Mouse (Mus musculus): Measurements from ENCODE around the gene Hydin. TPM values are rescaled to one million over a fixed set of nuclear protein-coding genes. Genes with fewer than 3 reads are reported as not detected.

Hydin gene
- polyA plus RNA-seq, 2 experiments = 0.01 TPM; not detected in 1

- H3K27ac ChIP-seq (replicated peaks; ENCODE audit: low read depth, low read length) = no peak overlapping the region
- H3K9me3 ChIP-seq (ENCODE audit: control insufficient read depth, low read length) = no peaks in the 10 kb centered on the region
- DNase-seq (ENCODE audit: low spot score) = no peak
- H3K9ac ChIP-seq (ENCODE audit: low read depth, low read length, severe bottlenecking) = no peak overlapping the region
- H3K27me3 ChIP-seq (ENCODE audit: control insufficient read depth, insufficient read depth, low read length) = no peaks in the 10 kb centered on the region
- no peak for ATAC-seq (ENCODE audit: low FRiP score, low read depth)
- H3K4me1 ChIP-seq (ENCODE audit: control insufficient read depth, insufficient read depth, low read length) = no peaks in the 10 kb centered on the region
- no peaks in the 10 kb centered on the region for H3K36me3 ChIP-seq (ENCODE audit: control insufficient read depth, insufficient read depth, low read length)
- no peak for TF ChIP-seq POLR2A (IDR thresholded peaks at IDR 0.05; ENCODE audit: borderline replicate concordance, extremely low read depth, insufficient read depth, insufficient read length)
- H3K4me2 ChIP-seq (replicated peaks; ENCODE audit: low read depth, low read length, severe bottlenecking) = no peak overlapping the region
- no peak overlapping the region for H3K4me3 ChIP-seq (replicated peaks; ENCODE audit: low read length)
- 62% methylated on average over 7 of the region's 7 CpGs for WGBS
Observed at GRCm38 (mm10) chr8:110333376-110333775, 66.6 kb downstream of the Hydin start.

- ATAC-seq (ENCODE audit: low FRiP score, low read depth) (no peak), DNase-seq (ENCODE audit: low spot score) (no peak)
- Histone ChIP-seq H3K9ac (ENCODE audit: low read depth, low read length, severe bottlenecking) (no peak overlapping the region), H3K27ac (replicated peaks; ENCODE audit: low read depth, low read length) (no peak overlapping the region), H3K36me3 (ENCODE audit: control insufficient read depth, insufficient read depth, low read length) (no peaks in the 10 kb centered on the region), H3K4me1 (ENCODE audit: control insufficient read depth, insufficient read depth, low read length) (no peaks in the 10 kb centered on the region), H3K4me3 (replicated peaks; ENCODE audit: low read length) (no peak overlapping the region), H3K4me2 (replicated peaks; ENCODE audit: low read depth, low read length, severe bottlenecking) (no peak overlapping the region), H3K27me3 (ENCODE audit: control insufficient read depth, insufficient read depth, low read length) (no peaks in the 10 kb centered on the region), H3K9me3 (ENCODE audit: control insufficient read depth, low read length) (no peaks in the 10 kb centered on the region)
- WGBS = 68% methylated on average over 2 of the region's 2 CpGs
- TF ChIP-seq POLR2A (IDR thresholded peaks at IDR 0.05; ENCODE audit: borderline replicate concordance, extremely low read depth, insufficient read depth, insufficient read length) = no peak
Observed at GRCm38 (mm10) chr8:110339447-110339846, 72.7 kb downstream of the Hydin start.

- Histone ChIP-seq H3K27me3 (ENCODE audit: control insufficient read depth, insufficient read depth, low read length) (no peaks in the 10 kb centered on the region), H3K4me3 (replicated peaks; ENCODE audit: low read length) (no peak overlapping the region), H3K36me3 (ENCODE audit: control insufficient read depth, insufficient read depth, low read length) (no peaks in the 10 kb centered on the region), H3K4me2 (replicated peaks; ENCODE audit: low read depth, low read length, severe bottlenecking) (no peak overlapping the region), H3K27ac (replicated peaks; ENCODE audit: low read depth, low read length) (no peak overlapping the region), H3K9me3 (ENCODE audit: control insufficient read depth, low read length) (no peaks in the 10 kb centered on the region), H3K9ac (ENCODE audit: low read depth, low read length, severe bottlenecking) (no peak overlapping the region), H3K4me1 (ENCODE audit: control insufficient read depth, insufficient read depth, low read length) (no peaks in the 10 kb centered on the region)
- 73% methylated on average over 12 of the region's 12 CpGs for WGBS
- ATAC-seq (ENCODE audit: low FRiP score, low read depth) = no peak
- no peak for DNase-seq (ENCODE audit: low spot score)
- no peak for TF ChIP-seq POLR2A (IDR thresholded peaks at IDR 0.05; ENCODE audit: borderline replicate concordance, extremely low read depth, insufficient read depth, insufficient read length)
Observed at GRCm38 (mm10) chr8:110340090-110340703, 73.4 kb downstream of the Hydin start.

- WGBS = 75% methylated on average over 12 of the region's 12 CpGs
- H3K27ac ChIP-seq (replicated peaks; ENCODE audit: low read depth, low read length) = no peak overlapping the region
- H3K4me2 ChIP-seq (replicated peaks; ENCODE audit: low read depth, low read length, severe bottlenecking) = no peak overlapping the region
- no peaks in the 10 kb centered on the region for H3K27me3 ChIP-seq (ENCODE audit: control insufficient read depth, insufficient read depth, low read length)
- H3K4me3 ChIP-seq (replicated peaks; ENCODE audit: low read length) = no peak overlapping the region
- H3K4me1 ChIP-seq (ENCODE audit: control insufficient read depth, insufficient read depth, low read length) = no peaks in the 10 kb centered on the region
- no peak overlapping the region for H3K9ac ChIP-seq (ENCODE audit: low read depth, low read length, severe bottlenecking)
- DNase-seq (ENCODE audit: low spot score) (no peak), ATAC-seq (ENCODE audit: low FRiP score, low read depth) (no peak)
- H3K36me3 ChIP-seq (ENCODE audit: control insufficient read depth, insufficient read depth, low read length) = no peaks in the 10 kb centered on the region
- TF ChIP-seq POLR2A (IDR thresholded peaks at IDR 0.05; ENCODE audit: borderline replicate concordance, extremely low read depth, insufficient read depth, insufficient read length) = no peak
- H3K9me3 ChIP-seq (ENCODE audit: control insufficient read depth, low read length) = no peaks in the 10 kb centered on the region
Observed at GRCm38 (mm10) chr8:110345697-110346394, 79.1 kb downstream of the Hydin start.

- Histone ChIP-seq H3K4me1 (ENCODE audit: control insufficient read depth, insufficient read depth, low read length) (no peaks in the 10 kb centered on the region), H3K27ac (replicated peaks; ENCODE audit: low read depth, low read length) (no peak overlapping the region), H3K27me3 (ENCODE audit: control insufficient read depth, insufficient read depth, low read length) (no peaks in the 10 kb centered on the region), H3K9ac (ENCODE audit: low read depth, low read length, severe bottlenecking) (no peak overlapping the region), H3K36me3 (ENCODE audit: control insufficient read depth, insufficient read depth, low read length) (no peaks in the 10 kb centered on the region), H3K4me3 (replicated peaks; ENCODE audit: low read length) (no peak overlapping the region), H3K9me3 (ENCODE audit: control insufficient read depth, low read length) (no peaks in the 10 kb centered on the region), H3K4me2 (replicated peaks; ENCODE audit: low read depth, low read length, severe bottlenecking) (no peak overlapping the region)
- DNase-seq (ENCODE audit: low spot score) (no peak), ATAC-seq (ENCODE audit: low FRiP score, low read depth) (no peak)
- WGBS = 100% methylated on average over 1 of the region's 1 CpGs
- TF ChIP-seq POLR2A (IDR thresholded peaks at IDR 0.05; ENCODE audit: borderline replicate concordance, extremely low read depth, insufficient read depth, insufficient read length) = no peak
Observed at GRCm38 (mm10) chr8:110346915-110347314, 80.1 kb downstream of the Hydin start.
